Mouse (Mus musculus): ENCODE results near the gene Arhgap8.
"Not testable (repeated sequence)": the region's sequence is repeated elsewhere in the genome, so short reads cannot be mapped to it uniquely, and the experiment has no call there.

Gene Arhgap8

DNA sequence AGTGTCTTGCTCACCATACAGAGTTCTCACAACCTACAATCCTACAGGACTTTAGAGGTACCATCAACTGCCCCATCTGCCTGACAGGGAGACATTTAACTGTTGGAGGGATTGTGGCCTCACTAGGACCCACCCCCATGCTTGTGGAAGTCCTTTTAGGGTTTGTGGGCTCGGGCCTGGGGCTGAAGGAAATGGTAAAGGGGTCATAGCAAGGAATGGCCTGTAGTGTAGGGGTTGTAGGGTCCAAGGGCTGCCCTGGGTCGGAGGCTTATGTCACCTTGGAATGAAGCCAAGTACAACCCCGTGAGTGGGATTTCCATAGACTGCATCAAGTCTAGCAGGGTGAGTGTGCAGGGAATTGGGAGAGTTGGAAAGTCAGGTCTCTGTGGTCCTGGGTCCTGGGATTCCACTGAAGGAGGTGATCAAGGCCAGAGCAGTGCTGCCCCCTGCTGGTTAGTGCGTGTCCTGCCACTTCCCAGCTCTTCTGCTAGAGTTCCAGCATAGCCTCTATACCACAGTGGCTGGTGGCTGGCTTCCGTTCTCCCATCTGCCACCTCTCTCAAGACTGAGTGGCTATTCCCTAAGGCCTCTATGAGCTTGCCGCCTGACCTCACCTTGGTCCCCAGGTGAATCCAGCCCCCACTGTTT, 19.6 kb upstream of the Arhgap8 start:
- peak; percentile 25 for DNase-seq

GRCm38 (mm10) chr15:84701947-84702346, 17.9 kb upstream of the Arhgap8 start:
- peak; percentile 31 for DNase-seq

DNA sequence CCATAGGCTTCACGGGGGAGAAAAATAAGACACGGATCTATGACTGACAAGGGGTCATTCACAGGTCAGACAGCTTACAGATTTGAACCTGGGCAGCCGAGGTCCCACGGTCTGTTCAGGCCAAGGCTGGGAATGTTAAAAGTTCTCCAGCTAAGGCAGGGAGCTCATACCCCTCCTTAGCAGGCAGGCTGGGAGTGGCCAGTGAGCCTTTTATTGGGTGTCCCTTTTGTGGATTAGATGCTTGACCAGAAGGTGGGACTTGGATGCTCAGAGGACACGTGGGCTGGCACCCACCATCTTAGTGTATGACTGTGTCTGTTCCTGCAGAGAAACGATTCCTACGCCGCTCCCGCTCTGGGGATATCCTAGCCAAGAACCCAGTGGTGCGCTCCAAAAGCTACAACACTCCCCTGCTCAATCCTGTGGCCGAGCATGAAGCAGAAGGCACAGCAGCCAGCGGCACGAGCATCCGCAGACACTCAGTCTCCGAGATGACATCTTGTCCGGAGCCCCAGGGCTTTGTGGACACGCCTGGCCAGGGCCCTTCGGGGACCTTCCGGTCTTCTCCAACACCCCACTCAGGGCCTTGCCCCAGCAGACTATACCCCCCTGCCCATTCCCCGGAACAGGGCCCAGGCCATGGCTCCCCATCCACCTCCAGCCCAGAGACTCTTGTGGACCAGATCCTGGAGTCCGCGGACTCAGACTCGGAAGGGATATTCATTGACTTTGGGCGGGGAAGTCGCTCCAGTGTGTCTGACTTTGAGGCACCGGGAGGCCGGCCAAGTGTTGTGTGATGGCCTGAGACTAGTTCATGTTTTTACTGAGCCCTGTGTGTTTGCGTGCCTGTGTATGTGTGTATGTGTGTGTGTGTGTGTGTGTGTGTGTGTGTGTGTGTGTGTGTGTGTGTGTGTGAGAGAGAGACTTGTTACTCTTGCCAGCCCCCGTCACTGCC, 17.2 kb upstream of the Arhgap8 start:
- no peak for DNase-seq

GRCm38 (mm10) chr15:84703992-84704391, 15.9 kb upstream of the Arhgap8 start:
- DNase-seq: no peak

- no peak for DNase-seq
Observed at GRCm38 (mm10) chr15:84705351-84705901, 14.4 kb upstream of the Arhgap8 start.

DNA sequence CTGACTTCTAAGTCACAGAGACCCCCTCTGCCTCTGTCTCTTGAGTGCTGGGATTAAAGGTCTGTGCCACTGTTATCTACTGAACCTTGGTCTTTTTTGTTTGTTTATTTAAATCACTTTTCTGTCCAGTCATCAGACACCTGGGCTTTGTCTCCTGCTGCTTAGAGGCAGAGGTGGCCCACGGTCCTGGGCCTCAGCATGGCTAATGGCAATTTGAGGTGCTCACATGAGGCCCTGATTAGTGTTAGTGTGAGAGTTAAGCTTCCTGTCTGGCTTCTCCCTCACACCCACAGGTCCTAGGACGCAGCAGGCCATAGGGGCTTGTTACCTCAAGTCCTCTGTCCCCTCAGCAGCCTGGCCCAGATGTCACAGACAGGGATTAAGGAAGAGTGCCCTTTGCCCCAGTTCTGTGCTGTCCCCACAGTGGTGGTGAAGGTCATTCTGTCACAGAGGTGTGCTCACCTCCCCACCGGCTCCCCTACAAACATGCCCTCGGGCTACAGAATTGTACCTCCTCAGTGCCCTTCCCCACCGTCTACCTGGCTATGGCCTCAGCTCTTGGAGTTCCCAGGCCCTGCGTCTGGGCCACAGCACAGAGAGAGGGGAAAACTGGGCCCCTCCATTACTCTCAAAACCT, 12.8 kb upstream of the Arhgap8 start:
- DNase-seq: no peak

DNA sequence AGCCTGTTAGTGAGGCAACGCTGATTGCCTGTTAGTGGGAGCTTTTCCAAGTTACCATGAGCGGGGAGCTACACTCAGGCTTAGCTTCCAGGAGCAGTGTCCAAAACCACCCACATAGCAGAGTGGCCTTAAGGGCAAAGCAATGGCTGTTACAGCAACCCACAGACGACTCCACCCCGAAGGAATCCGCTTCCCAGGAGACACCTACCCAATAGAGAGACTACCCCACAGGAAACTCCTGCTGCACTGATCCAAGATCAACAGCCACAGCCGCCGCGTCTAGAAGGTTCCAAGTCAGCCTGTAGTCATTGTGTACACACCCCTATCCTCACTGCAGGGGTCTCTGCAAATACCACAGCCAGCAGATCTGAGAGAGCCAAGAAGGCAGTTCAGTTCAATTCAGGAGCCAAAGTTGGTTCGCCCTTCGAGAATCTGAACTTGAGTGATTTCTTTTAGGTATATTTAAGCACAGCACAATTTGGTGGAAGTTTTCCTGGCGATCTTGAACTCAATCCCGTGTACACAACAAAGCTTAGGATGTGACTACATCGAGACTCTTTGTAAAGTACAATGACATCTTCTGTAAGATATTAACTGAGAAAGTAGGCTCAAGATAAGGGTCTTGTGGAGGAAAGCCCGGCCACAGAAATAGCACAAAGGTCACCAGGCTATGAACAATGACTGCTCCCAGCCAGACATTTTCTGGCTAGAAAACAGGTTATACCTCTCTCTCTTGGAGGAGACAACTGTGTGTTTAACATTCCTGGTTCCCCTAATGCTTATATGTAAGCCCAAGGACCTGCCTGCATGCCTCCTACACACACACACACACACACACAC, 7.1 kb upstream of the Arhgap8 start:
- DNase-seq: no peak

DNA sequence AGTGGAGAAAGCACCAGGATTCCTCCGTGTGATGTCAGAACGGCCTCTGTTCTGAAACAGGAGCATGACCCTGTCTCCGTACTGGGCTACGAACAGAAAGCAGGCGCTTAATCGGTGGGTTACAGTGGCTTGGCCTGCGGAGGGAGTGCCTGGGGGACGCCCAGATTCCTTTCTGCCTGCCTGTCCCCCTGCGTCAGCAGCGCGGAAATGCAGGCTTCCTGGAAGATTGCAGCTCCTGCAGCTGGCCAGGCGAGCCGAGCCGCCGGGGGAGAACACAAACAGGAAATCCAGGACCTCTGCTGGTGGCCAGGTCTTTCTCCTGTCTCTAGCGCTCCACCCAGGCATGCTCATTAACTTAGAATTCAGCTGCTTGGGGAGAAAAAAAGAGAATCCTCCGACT, 5.1 kb upstream of the Arhgap8 start:
- peak; percentile 20 for DNase-seq

DNA sequence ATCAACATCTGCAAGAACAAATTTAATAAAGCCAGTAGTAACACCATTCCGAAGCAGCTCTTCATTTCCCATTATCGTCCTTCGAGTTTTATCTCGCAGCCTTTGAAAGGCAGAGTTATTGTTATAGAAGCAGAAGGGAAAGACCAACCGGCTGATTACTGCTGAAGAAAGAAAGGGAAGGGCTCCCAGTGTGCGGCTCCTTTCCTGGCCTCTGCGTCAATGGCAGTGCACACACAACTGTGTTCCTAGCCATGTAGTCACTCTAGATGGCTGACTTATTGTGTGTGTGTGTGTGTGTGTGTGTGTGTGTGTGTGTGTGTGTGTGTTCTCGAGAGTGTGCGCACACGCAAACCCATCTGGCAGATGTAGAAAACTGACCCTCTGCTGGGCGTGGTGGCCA, 4.7 kb upstream of the Arhgap8 start:
- no peak for DNase-seq

- not testable (repeated sequence) for DNase-seq
Observed at GRCm38 (mm10) chr15:84717570-84718270, 2.1 kb upstream of the Arhgap8 start.

DNA sequence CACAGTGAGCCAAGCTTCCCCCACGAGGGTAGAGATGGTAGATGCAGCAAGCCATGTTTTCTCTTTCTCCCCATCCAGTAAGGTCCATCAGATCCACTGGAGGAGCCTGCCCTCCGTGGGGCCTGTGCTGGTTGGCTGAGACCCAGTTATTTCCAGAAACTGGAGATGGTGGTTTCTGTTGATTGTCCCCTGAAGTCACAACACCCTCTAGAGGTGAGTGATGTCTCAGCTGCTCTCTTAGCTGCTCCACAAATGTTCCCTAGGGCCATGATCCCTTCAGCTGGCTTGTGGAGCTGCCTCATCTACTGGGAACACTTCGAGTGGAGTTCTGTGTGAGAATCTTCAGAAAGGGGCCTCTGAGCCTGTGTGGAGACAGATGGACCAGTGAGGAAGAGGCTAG, 1.1 kb upstream of the Arhgap8 start:
- DNase-seq: no peak

- no peak for DNase-seq
Observed at GRCm38 (mm10) chr15:84720291-84721204, 696 bp downstream of the Arhgap8 start.

DNA sequence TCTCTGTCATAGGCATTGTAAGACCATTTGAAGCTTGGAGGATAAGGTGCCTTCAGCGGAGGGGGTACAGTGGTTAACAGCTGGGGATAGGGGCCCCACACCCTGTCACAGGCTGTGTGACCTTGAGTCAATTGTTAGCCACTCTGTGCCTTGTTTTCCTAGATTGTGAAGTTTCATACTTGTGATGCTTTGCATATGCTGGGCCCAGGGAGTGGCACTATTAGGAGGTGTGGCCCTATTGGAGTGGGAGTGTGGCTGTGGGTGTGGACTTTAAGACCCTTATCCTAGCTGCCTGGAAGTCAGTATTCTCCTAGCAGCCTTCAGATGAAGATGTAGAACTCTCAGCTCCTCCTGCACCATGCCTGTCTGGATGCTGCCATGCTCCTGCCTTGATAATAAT, 3.8 kb downstream of the Arhgap8 start:
- DNase-seq: not testable (repeated sequence)

GRCm38 (mm10) chr15:84724199-84724598, 4.3 kb downstream of the Arhgap8 start:
- DNase-seq: no peak

- peak; percentile 18 for DNase-seq
Observed at GRCm38 (mm10) chr15:84729685-84730084, 9.8 kb downstream of the Arhgap8 start.

DNA sequence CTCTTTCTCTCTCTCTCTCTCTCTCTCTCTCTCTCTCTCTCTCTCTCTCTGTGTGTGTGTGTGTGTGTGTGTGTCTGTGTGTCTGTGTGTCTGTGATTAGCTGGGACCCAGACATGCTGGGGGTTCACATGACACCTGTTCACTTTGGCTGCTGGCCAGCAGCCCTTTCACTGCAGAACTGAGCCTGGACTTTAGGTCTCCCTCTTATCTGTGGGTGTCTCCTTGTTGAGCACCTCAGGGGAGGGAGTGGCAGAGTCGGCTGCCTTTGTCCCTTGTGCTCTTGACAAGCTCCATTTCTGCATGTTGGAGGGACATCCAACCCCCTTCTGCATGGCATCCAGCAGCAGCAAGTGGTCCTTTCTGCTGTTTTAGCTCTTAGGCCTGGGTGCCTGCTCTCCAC, 11.0 kb downstream of the Arhgap8 start:
- no peak for DNase-seq

DNA sequence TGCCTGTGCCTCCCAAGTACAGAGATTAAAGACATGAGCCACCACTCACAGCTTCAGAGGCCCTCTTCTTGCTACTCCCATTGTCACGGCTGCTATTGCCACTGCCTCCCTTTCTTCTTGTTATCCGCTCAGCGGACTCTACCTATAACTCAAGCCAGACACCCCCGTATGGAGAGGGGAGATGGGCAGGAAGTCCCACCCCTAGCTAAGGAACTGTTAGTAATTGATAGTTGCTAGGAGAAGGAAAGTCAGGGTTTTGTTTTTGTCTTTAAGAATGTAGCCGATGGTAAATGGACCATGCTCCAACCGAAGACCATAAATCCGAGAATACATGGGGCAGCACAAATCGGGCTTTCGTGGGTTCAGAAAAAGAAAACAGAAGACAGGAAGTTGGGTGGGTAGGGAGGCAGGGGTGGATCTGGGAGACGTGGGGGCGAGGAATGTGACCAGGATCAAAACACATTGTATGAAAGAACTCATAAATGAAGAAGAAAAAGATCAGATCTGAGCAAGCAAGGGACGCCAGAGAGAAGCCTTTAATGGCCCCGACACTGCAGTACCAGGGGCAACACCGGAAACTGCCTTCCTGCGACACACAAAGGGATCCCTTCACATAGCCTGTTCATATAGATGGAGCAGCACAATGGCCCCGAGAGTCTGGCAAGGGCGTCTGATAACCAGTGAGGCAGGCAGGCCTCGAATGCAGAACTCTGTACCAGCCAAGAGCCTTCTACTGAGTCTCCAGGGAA, 12.0 kb downstream of the Arhgap8 start:
- no peak for DNase-seq

DNA sequence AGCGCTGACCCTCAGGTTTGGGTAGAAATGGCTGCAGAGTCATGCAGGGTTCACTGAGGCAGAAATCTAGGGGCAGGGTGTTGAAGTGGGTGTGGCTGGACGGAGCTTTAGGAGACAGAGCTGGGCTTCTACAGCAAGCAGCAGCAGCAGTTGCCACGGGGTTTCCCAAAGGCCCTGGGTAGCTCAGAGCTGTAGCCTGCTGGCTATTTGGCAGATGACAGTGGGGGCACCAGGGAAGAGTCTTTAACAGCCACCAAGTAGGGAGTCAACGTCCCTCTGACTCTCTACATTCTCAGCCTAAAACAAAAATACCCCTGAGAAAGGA, 12.5 kb downstream of the Arhgap8 start:
- DNase-seq: no peak

- DNase-seq: no peak
Observed at GRCm38 (mm10) chr15:84736346-84736993, 16.6 kb downstream of the Arhgap8 start.

GRCm38 (mm10) chr15:84736994-84737346, 17.1 kb downstream of the Arhgap8 start:
- no peak for DNase-seq

Data from layer of hippocampus, adult 9-11 months (tissue).